Mouse (Mus musculus): ENCODE data around the gene Tenm4. TPM values are rescaled to one million over a fixed set of nuclear protein-coding genes. Genes with fewer than 3 reads are reported as not detected.

The Tenm4 gene
- polyA plus RNA-seq, 1 experiment from 2014 or later: 49.7 TPM

- no peak overlapping the region for H3K4me3 ChIP-seq (replicated peaks)
- no peak overlapping the region for H3K27ac ChIP-seq (replicated peaks)
- H3K4me2 ChIP-seq: no peak overlapping the region
- peaks cover 10% of the 10 kb centered on the region for H3K4me1 ChIP-seq
- no peaks in the 10 kb centered on the region for H3K9me3 ChIP-seq (replicated peaks)
- H3K27me3 ChIP-seq (replicated peaks): no peaks in the 10 kb centered on the region
- WGBS: 74% methylated on average over 4 of the region's 4 CpGs
- no peak overlapping the region for H3K9ac ChIP-seq (replicated peaks)
- no peak for ATAC-seq (ENCODE audit: low FRiP score)
- H3K36me3 ChIP-seq: no peaks in the 10 kb centered on the region
These were observed 575.7 kb downstream of the Tenm4 start for GRCm38 (mm10) chr7:96746706-96747105.

GRCm38 (mm10) chr7:96748538-96749045 lies 577.5 kb downstream of the Tenm4 start:
- Histone ChIP-seq H3K9me3 (replicated peaks) (no peaks in the 10 kb centered on the region), H3K9ac (replicated peaks) (no peak overlapping the region), H3K4me2 (no peak overlapping the region), H3K36me3 (no peaks in the 10 kb centered on the region), H3K4me3 (replicated peaks) (no peak overlapping the region), H3K27ac (replicated peaks) (no peak overlapping the region), H3K27me3 (replicated peaks) (no peaks in the 10 kb centered on the region), H3K4me1 (peaks cover 10% of the 10 kb centered on the region)
- 71% methylated on average over 7 of the region's 7 CpGs for WGBS
- ATAC-seq (ENCODE audit: low FRiP score): no peak

- no peaks in the 10 kb centered on the region for H3K27me3 ChIP-seq (replicated peaks)
- peaks cover 10% of the 10 kb centered on the region for H3K4me1 ChIP-seq
- H3K9ac ChIP-seq (replicated peaks): no peak overlapping the region
- no peak overlapping the region for H3K4me2 ChIP-seq
- WGBS: 81% methylated on average over 8 of the region's 8 CpGs
- H3K27ac ChIP-seq (replicated peaks): no peak overlapping the region
- no peak for ATAC-seq (ENCODE audit: low FRiP score)
- no peaks in the 10 kb centered on the region for H3K9me3 ChIP-seq (replicated peaks)
- H3K4me3 ChIP-seq (replicated peaks): no peak overlapping the region
- no peaks in the 10 kb centered on the region for H3K36me3 ChIP-seq
These were observed 578.7 kb downstream of the Tenm4 start for GRCm38 (mm10) chr7:96749753-96750152.

- H3K9me3 ChIP-seq (replicated peaks): no peaks in the 10 kb centered on the region
- no peaks in the 10 kb centered on the region for H3K27me3 ChIP-seq (replicated peaks)
- no peak overlapping the region for H3K9ac ChIP-seq (replicated peaks)
- H3K4me2 ChIP-seq: no peak overlapping the region
- peaks cover under 1% of the 10 kb centered on the region; the same call in 1 of the 2 replicates for H3K4me1 ChIP-seq
- no peaks in the 10 kb centered on the region for H3K36me3 ChIP-seq
- WGBS: 90% methylated on average over 2 of the region's 2 CpGs
- H3K27ac ChIP-seq (replicated peaks): no peak overlapping the region
- no peak overlapping the region for H3K4me3 ChIP-seq (replicated peaks)
- no peak for ATAC-seq (ENCODE audit: low FRiP score)
These were observed 580.2 kb downstream of the Tenm4 start for GRCm38 (mm10) chr7:96751236-96751635.

- 100% methylated on average over 2 of the region's 2 CpGs for WGBS
These were observed 581.7 kb downstream of the Tenm4 start for GRCm38 (mm10) chr7:96752776-96753175.

GRCm38 (mm10) chr7:96753335-96754095 lies 582.5 kb downstream of the Tenm4 start:
- Histone ChIP-seq H3K4me2 (no peak overlapping the region), H3K36me3 (no peaks in the 10 kb centered on the region), H3K27me3 (replicated peaks) (no peaks in the 10 kb centered on the region), H3K27ac (replicated peaks) (no peak overlapping the region), H3K9me3 (replicated peaks) (no peaks in the 10 kb centered on the region), H3K9ac (replicated peaks) (no peak overlapping the region), H3K4me1 (peaks cover 9% of the 10 kb centered on the region), H3K4me3 (replicated peaks) (no peak overlapping the region)
- WGBS: 61% methylated on average over 4 of the region's 4 CpGs
- no peak for ATAC-seq (ENCODE audit: low FRiP score)

More at GRCm38 (mm10) chr7:96752776-96753175, 581.7 kb downstream of the Tenm4 start:
- H3K27me3 ChIP-seq (replicated peaks): no peaks in the 10 kb centered on the region
- H3K4me3 ChIP-seq (replicated peaks): no peak overlapping the region
- no peak overlapping the region for H3K9ac ChIP-seq (replicated peaks)
- peaks cover 9% of the 10 kb centered on the region for H3K4me1 ChIP-seq
- H3K4me2 ChIP-seq: no peak overlapping the region
- no peaks in the 10 kb centered on the region for H3K36me3 ChIP-seq
- no peaks in the 10 kb centered on the region for H3K9me3 ChIP-seq (replicated peaks)
- ATAC-seq (ENCODE audit: low FRiP score): no peak
- H3K27ac ChIP-seq (replicated peaks): no peak overlapping the region

- no peaks in the 10 kb centered on the region for H3K27me3 ChIP-seq (replicated peaks)
- no peak overlapping the region for H3K27ac ChIP-seq (replicated peaks)
- H3K4me2 ChIP-seq: no peak overlapping the region
These were observed 583.1 kb downstream of the Tenm4 start for GRCm38 (mm10) chr7:96754175-96754574.

GRCm38 (mm10) chr7:96755459-96756094 lies 584.5 kb downstream of the Tenm4 start:
- no peak overlapping the region for H3K4me2 ChIP-seq
- H3K9me3 ChIP-seq (replicated peaks): no peaks in the 10 kb centered on the region
- H3K9ac ChIP-seq (replicated peaks): no peak overlapping the region
- peaks cover 11% of the 10 kb centered on the region for H3K4me1 ChIP-seq
- ATAC-seq (ENCODE audit: low FRiP score): no peak
- 71% methylated on average over 12 of the region's 12 CpGs for WGBS
- no peak overlapping the region for H3K4me3 ChIP-seq (replicated peaks)
- H3K27ac ChIP-seq (replicated peaks): no peak overlapping the region
- peaks cover 5% of the 10 kb centered on the region; the same call in 1 of the 2 replicates for H3K36me3 ChIP-seq
- H3K27me3 ChIP-seq (replicated peaks): no peaks in the 10 kb centered on the region

More at GRCm38 (mm10) chr7:96754175-96754574, 583.1 kb downstream of the Tenm4 start:
- ATAC-seq (ENCODE audit: low FRiP score): no peak
- H3K4me3 ChIP-seq (replicated peaks): no peak overlapping the region
- 61% methylated on average over 12 of the region's 12 CpGs for WGBS
- no peak overlapping the region for H3K9ac ChIP-seq (replicated peaks)
- peaks cover 9% of the 10 kb centered on the region for H3K4me1 ChIP-seq
- H3K9me3 ChIP-seq (replicated peaks): no peaks in the 10 kb centered on the region
- peaks cover 5% of the 10 kb centered on the region; the same call in 1 of the 2 replicates for H3K36me3 ChIP-seq

GRCm38 (mm10) chr7:96756104-96756742 lies 585.2 kb downstream of the Tenm4 start:
- ATAC-seq (ENCODE audit: low FRiP score): no peak
- WGBS: 54% methylated on average over 10 of the region's 10 CpGs

GRCm38 (mm10) chr7:96757067-96757466 lies 586.0 kb downstream of the Tenm4 start:
- H3K27ac ChIP-seq (replicated peaks): no peak overlapping the region
- peaks cover 5% of the 10 kb centered on the region; the same call in 1 of the 2 replicates for H3K36me3 ChIP-seq
- H3K9ac ChIP-seq (replicated peaks): no peak overlapping the region
- H3K4me2 ChIP-seq: no peak overlapping the region
- peaks cover 11% of the 10 kb centered on the region for H3K4me1 ChIP-seq
- H3K27me3 ChIP-seq (replicated peaks): no peaks in the 10 kb centered on the region
- ATAC-seq (ENCODE audit: low FRiP score): no peak
- no peak overlapping the region for H3K4me3 ChIP-seq (replicated peaks)
- 66% methylated on average over 8 of the region's 8 CpGs for WGBS
- no peaks in the 10 kb centered on the region for H3K9me3 ChIP-seq (replicated peaks)

More at GRCm38 (mm10) chr7:96756104-96756742, 585.2 kb downstream of the Tenm4 start:
- H3K9ac ChIP-seq (replicated peaks): no peak overlapping the region
- no peaks in the 10 kb centered on the region for H3K27me3 ChIP-seq (replicated peaks)
- H3K27ac ChIP-seq (replicated peaks): no peak overlapping the region
- H3K9me3 ChIP-seq (replicated peaks): no peaks in the 10 kb centered on the region
- H3K4me3 ChIP-seq (replicated peaks): no peak overlapping the region
- peaks cover 5% of the 10 kb centered on the region; the same call in 1 of the 2 replicates for H3K36me3 ChIP-seq
- H3K4me1 ChIP-seq: peaks cover 11% of the 10 kb centered on the region
- no peak overlapping the region for H3K4me2 ChIP-seq

- H3K9ac ChIP-seq (replicated peaks): no peak overlapping the region
- no peak overlapping the region for H3K27ac ChIP-seq (replicated peaks)
- peaks cover 5% of the 10 kb centered on the region; the same call in 1 of the 2 replicates for H3K36me3 ChIP-seq
- no peaks in the 10 kb centered on the region for H3K27me3 ChIP-seq (replicated peaks)
- no peak overlapping the region for H3K4me3 ChIP-seq (replicated peaks)
- H3K4me1 ChIP-seq: peaks cover 14% of the 10 kb centered on the region
- H3K9me3 ChIP-seq (replicated peaks): no peaks in the 10 kb centered on the region
- H3K4me2 ChIP-seq: no peak overlapping the region
- ATAC-seq (ENCODE audit: low FRiP score): no peak
- WGBS: 75% methylated on average over 6 of the region's 6 CpGs
These were observed 589.2 kb downstream of the Tenm4 start for GRCm38 (mm10) chr7:96760208-96760607.

Measured in neural tube, embryonic 15.5 days (tissue).